Mouse (Mus musculus) embryonic facial prominence, embryonic 14.5 days (tissue): Measurements from ENCODE around the gene Faah. TPM values are rescaled to one million over a fixed set of nuclear protein-coding genes. Genes with fewer than 3 reads are reported as not detected.
A peak's percentile ranks its signal among the peaks of the same experiment; 100 is the strongest.

Experiments
- ATAC-seq: fragments of 200-750 bp; cut with Nextera tagmentation; 2 replicates; pipeline ENCODE4 v1.8.0; 2017; ENCODE audit warnings: low read depth, moderate number of reproducible peaks, moderate TSS enrichment
- DNase-seq: peaks from one replicate; pipeline ENCODE4 v3.0.0-alpha.2; 2015; ENCODE audit warnings: low spot score
- H3K27ac ChIP-seq: fragments of 300-500 bp; sonication (generic); replicated peaks from 2 replicates; pipeline ENCODE4 v1.5.1; 2014; ENCODE audit warnings: low read depth, mild to moderate bottlenecking, low read length, moderate library complexity
- H3K27me3 ChIP-seq: fragments of 300-500 bp; sonication (generic); replicated peaks from 2 replicates; pipeline ENCODE4 v1.6.1; 2014; ENCODE audit warnings: low read length; ENCODE audit not compliant: control insufficient read depth, insufficient read depth
- H3K36me3 ChIP-seq: fragments of 300-500 bp; sonication (generic); 2 replicates; pipeline ENCODE4 v1.6.1; 2014; ENCODE audit warnings: low read length, mixed read lengths; ENCODE audit not compliant: control insufficient read depth, insufficient read depth
- H3K4me1 ChIP-seq: fragments of 300-500 bp; sonication (generic); 2 replicates; pipeline ENCODE4 v1.6.1; 2014; ENCODE audit warnings: antibody characterized with exemption, low read length; ENCODE audit not compliant: control insufficient read depth, insufficient read depth
- H3K4me2 ChIP-seq: fragments of 300-500 bp; sonication (generic); 2 replicates; pipeline ENCODE4 v1.6.1; 2014; ENCODE audit warnings: low read depth, mild to moderate bottlenecking, low read length, moderate library complexity, mixed read lengths
- H3K4me3 ChIP-seq: fragments of 300-500 bp; sonication (generic); 2 replicates; pipeline ENCODE4 v1.5.1; 2014; ENCODE audit warnings: low read depth, mild to moderate bottlenecking, low read length
- H3K9ac ChIP-seq: fragments of 300-500 bp; sonication (generic); 2 replicates; pipeline ENCODE4 v1.6.1; 2014; ENCODE audit warnings: low read depth, mild to moderate bottlenecking, low read length, moderate library complexity, mixed read lengths
- H3K9me3 ChIP-seq: fragments of 300-500 bp; sonication (generic); 2 replicates; pipeline ENCODE4 v1.6.1; 2016; ENCODE audit warnings: low read length; ENCODE audit not compliant: control insufficient read depth
- WGBS: fragments of 180-500 bp; shearing (Covaris S2); extraction: QIAGEN DNeasy Blood & Tissue Kit; methylation state at CpG from one replicate; pipeline ENCODE4 v1.1.7; 2014; 5-methylcytosine and 5-hydroxymethylcytosine counted together
- polyA plus RNA-seq: library from polyadenylated mRNA; unstranded; fragments of >200 nt; fragmentation: Nextera tagmentation; extraction: Ambion mirVana; gene quantifications from 2 replicates; pipeline ENCODE4 v1.2.1, GENCODE M21; 2014

Faah gene
- polyA plus RNA-seq, 1 experiment from 2014 or later, result 4.5 TPM

GRCm38 (mm10) chr4:115938276-115939160, 79.2 kb downstream of the Faah start:
- DNase-seq (no peak), ATAC-seq (no peak)
- no peaks in the 10 kb centered on the region for H3K36me3 ChIP-seq
- peak overlapping the region; percentile 44 for H3K4me3 ChIP-seq
- no peaks in the 10 kb centered on the region for H3K9me3 ChIP-seq
- H3K4me1 ChIP-seq, result 0 out of 2 replicates have a peak, but pooled peaks cover 3% of the 10 kb centered on the region
- H3K9ac ChIP-seq, result peak overlapping the region; percentile 43; the same call in 1 of the 2 replicates
- peak overlapping the region; percentile 67 for H3K4me2 ChIP-seq
- H3K27ac ChIP-seq, result no peak overlapping the region
- WGBS, result 2% methylated on average over 37 of the region's 37 CpGs
- H3K27me3 ChIP-seq, result peaks cover 96% of the 10 kb centered on the region

DNA sequence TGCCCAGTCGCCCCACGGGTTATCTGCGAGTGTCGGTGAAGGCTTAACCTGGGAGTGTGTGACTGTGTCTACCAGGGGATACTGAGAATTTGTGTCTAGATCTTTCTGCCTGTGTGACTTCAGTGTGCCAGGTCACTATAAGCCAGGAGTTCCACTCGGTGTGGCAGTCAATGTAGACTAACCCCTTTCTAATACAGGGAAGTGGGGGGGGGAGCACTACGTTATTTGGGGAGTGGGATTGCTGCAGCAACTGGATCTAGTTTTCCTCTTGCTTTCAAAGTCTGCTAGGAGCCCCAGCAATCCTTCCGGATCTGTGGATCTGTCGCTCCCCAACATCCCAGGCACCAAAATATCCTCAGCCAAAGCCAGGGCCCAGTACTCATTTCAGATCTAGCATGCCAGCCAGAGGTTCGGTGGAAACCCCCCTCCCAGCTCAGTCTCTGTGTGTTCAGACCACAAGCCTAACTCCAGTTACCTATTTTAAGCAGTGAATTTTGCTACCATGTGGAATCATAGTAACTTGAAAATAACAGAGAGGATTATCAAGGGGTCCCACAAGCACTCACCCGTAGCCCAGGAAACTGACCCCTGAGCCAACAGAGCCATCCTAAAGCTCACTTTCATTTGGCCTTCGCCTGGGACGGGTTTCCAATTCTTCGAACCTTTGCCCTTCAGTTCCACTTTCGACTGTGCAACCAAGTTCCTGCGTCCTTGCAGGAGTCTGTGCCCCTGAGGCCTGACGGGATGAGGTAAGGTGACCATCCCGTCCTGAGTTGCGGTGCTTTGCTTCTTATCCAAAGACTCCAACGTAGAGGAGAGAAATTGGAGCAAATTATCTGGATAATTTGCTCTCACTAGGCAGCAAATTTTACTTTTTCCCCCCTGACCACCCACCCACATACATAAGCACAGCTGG, 80.4 kb downstream of the Faah start:
- Histone ChIP-seq H3K27ac (no peak overlapping the region), H3K9ac (no peak overlapping the region), H3K9me3 (no peaks in the 10 kb centered on the region), H3K4me1 (0 out of 2 replicates have a peak, but pooled peaks cover 3% of the 10 kb centered on the region), H3K36me3 (no peaks in the 10 kb centered on the region), H3K4me2 (peak overlapping the region; percentile 67; the same call in 1 of the 2 replicates), H3K27me3 (peaks cover 96% of the 10 kb centered on the region), H3K4me3 (peak overlapping the region; percentile 17; the same call in 1 of the 2 replicates)
- 8% methylated on average over 19 of the region's 19 CpGs for WGBS
- ATAC-seq (no peak), DNase-seq (no peak)

- 0 out of 2 replicates have a peak, but pooled peaks cover 3% of the 10 kb centered on the region for H3K4me1 ChIP-seq
- peak overlapping the region; percentile 17 for H3K4me3 ChIP-seq
- no peak for ATAC-seq
- no peak overlapping the region for H3K27ac ChIP-seq
- no peaks in the 10 kb centered on the region for H3K36me3 ChIP-seq
- 3% methylated on average over 20 of the region's 20 CpGs for WGBS
- H3K9me3 ChIP-seq, result no peaks in the 10 kb centered on the region
- no peak overlapping the region for H3K9ac ChIP-seq
- DNase-seq, result no peak
- H3K27me3 ChIP-seq, result peaks cover 96% of the 10 kb centered on the region
- H3K4me2 ChIP-seq, result peak overlapping the region; percentile 27
Observed at GRCm38 (mm10) chr4:115936646-115937045, 81.1 kb downstream of the Faah start.

- Histone ChIP-seq H3K4me2 (peak overlapping the region; percentile 27), H3K9ac (no peak overlapping the region), H3K36me3 (no peaks in the 10 kb centered on the region), H3K9me3 (no peaks in the 10 kb centered on the region), H3K4me1 (0 out of 2 replicates have a peak, but pooled peaks cover 3% of the 10 kb centered on the region), H3K27me3 (peaks cover 96% of the 10 kb centered on the region), H3K4me3 (peak overlapping the region; percentile 17; the same call in 1 of the 2 replicates), H3K27ac (no peak overlapping the region)
- WGBS, result under 1% methylated on average over 36 of the region's 36 CpGs
- ATAC-seq (no peak), DNase-seq (no peak)
Observed at GRCm38 (mm10) chr4:115935835-115936581, 81.7 kb downstream of the Faah start.

DNA sequence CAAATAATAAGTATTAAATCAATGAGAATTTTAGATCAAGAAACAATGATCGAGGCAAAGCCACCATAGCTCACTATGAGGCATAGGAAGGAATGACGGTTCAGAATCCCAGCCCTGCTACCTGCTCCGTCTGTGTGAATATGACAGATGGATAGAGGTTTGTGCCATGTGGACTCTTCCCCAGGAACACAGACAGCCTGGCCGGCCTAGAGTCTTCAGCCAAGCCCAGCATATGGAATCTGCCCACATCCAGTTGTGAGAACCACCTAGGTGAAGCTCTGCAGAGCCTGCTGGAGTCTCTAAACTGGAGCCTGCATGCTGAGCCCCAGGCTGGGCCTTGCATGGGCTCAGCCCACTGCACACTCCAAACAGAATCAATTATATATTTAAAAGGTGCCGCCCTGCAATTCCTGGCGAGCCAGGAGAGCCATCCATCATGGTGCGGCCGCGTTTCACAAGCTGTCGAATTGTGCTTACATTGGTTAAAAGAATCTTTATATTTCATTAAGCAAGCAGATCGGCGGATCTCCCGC, 86.1 kb downstream of the Faah start:
- WGBS, result 64% methylated on average over 13 of the region's 13 CpGs
- H3K4me1 ChIP-seq, result no peaks in the 10 kb centered on the region
- DNase-seq (no peak), ATAC-seq (no peak)
- no peak overlapping the region for H3K27ac ChIP-seq
- peaks cover 78% of the 10 kb centered on the region for H3K27me3 ChIP-seq
- no peak overlapping the region for H3K4me2 ChIP-seq
- H3K36me3 ChIP-seq, result no peaks in the 10 kb centered on the region
- no peak overlapping the region for H3K9ac ChIP-seq
- no peaks in the 10 kb centered on the region for H3K9me3 ChIP-seq
- H3K4me3 ChIP-seq, result no peak overlapping the region

DNA sequence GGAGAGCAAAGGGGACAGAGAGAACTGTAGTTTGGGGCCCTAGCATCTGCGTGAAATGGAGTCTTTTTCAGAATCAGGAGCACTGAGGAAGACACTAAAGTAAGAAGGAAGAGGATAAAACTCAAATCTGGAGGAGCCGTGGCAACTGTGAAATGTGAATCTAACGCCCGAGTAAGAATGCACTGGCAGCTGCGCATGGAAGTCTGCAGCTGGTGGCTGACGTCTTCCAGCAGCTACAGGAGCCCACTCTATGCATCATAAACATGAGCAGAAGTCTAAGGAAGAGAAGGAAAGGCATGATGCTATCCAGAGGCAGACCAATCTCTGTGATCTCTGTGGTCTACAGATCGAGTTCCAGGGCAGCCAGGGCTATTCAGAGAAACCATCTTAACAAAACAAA, 90.1 kb downstream of the Faah start:
- WGBS, result 50% methylated on average over 7 of the region's 7 CpGs
- Histone ChIP-seq H3K36me3 (no peaks in the 10 kb centered on the region), H3K4me2 (no peak overlapping the region), H3K27me3 (peaks cover 41% of the 10 kb centered on the region), H3K27ac (no peak overlapping the region), H3K9me3 (no peaks in the 10 kb centered on the region), H3K4me1 (no peaks in the 10 kb centered on the region), H3K9ac (no peak overlapping the region), H3K4me3 (no peak overlapping the region)
- ATAC-seq, result no peak
- DNase-seq, result no peak

DNA sequence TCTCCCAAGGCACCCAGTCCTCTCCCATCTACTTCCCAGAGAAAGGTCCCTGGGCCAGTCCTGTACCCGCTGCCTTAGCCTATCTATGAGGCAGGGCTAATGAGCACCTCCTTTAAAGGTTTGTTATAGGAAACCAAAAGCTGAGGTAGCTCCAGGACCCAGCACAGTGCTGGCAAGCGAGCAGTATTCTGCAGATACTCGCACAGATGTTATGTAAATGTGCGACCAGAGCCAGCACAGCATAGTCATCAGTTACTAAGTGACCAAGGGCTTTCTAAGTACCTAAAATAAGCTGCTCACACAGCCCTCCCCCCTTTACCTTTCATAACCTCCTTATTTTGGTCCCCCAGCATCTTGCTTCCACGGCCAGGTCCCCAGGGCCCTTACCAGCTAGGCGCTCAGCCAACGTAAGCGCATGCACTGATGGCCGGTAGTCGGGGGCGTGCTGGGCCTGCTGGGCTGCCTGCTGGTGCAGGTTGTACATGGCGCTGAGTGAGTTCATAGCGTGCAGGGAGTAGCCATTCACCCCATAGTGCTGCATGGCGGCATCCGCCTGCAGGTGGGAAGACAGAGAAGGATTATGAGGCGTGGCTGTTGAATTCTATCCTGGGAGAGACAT, 94.4 kb downstream of the Faah start:
- Histone ChIP-seq H3K4me3 (no peak overlapping the region), H3K27ac (no peak overlapping the region), H3K9ac (no peak overlapping the region), H3K9me3 (no peaks in the 10 kb centered on the region), H3K27me3 (no peaks in the 10 kb centered on the region; the same call in 1 of the 2 replicates), H3K4me1 (no peaks in the 10 kb centered on the region), H3K36me3 (no peaks in the 10 kb centered on the region), H3K4me2 (no peak overlapping the region)
- no peak for DNase-seq
- 72% methylated on average over 16 of the region's 16 CpGs for WGBS
- no peak for ATAC-seq
